Mouse (Mus musculus): Measurements from ENCODE around the gene Rbmy. TPM values are rescaled to one million over a fixed set of nuclear protein-coding genes. Genes with fewer than 3 reads are reported as not detected.
"Not testable (repeated sequence)": the region's sequence is repeated elsewhere in the genome, so short reads cannot be mapped to it uniquely, and the experiment has no call there.

The Rbmy gene
- not detected in 2 replicates for total RNA-seq (2021)
- long read RNA-seq = 0 reads

DNA sequence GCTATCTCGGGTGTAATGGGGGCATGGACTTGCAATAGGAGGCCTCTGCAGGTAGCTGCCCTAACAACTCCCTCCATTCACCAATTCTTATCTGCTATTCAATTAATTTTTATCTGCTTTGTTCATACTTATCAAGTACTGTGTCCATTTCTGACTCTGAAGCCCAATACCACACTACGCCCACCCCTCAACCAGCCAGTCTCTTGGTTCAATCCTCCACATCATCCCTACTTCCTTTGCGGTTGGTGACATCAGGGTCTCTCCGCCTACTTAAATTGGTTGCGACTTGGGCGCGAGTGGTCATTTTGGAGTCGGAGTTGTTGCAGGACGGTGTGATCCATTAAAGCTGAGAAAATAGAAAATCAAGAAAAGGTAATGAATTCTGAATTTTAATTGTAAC lies at the start of gene Rbmy, which contains the start of gene Gm10256:
TSS of gene Rbmy (plus strand) at position 301 of the 400 bp plus-strand sequence.
TSS of gene Gm10256 (plus strand) at position 320 of the 400 bp plus-strand sequence.
- DNase-seq = not testable (repeated sequence)

DNA sequence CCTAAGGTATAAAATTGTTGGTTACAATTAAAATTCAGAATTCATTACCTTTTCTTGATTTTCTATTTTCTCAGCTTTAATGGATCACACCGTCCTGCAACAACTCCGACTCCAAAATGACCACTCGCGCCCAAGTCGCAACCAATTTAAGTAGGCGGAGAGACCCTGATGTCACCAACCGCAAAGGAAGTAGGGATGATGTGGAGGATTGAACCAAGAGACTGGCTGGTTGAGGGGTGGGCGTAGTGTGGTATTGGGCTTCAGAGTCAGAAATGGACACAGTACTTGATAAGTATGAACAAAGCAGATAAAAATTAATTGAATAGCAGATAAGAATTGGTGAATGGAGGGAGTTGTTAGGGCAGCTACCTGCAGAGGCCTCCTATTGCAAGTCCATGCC lies 34.4 kb upstream of the Rbmy start, which contains the start of gene Gm4064:
TSS of gene Gm4064 (minus strand) at position 101 of the 400 bp plus-strand sequence.
- not testable (repeated sequence) for DNase-seq

Other genes with a start within 250 kb of the Rbmy start
- gene H2al2c, start 231.6 kb upstream of the Rbmy start, total RNA-seq (2021) = not detected in 2 replicates
- gene Sry, start 167.0 kb upstream of the Rbmy start, total RNA-seq (2021) = not detected in 2 replicates
- gene H2al2b, start 110.0 kb upstream of the Rbmy start, total RNA-seq (2021) = not detected in 2 replicates
- not detected in 2 replicates for gene Gm4064, start 34.5 kb upstream of the Rbmy start, total RNA-seq (2021)
- gene Gm10256, start within 50 bp of the Rbmy start, total RNA-seq (2021) = not detected in 2 replicates
- not detected in 2 replicates for gene Gm10352, start 70.3 kb downstream of the Rbmy start, total RNA-seq (2021)
- not detected in 2 replicates for gene Gm29289, start 101.9 kb downstream of the Rbmy start, total RNA-seq (2021)

Measured in adrenal gland, postnatal 25 days (tissue).